Mouse (Mus musculus) CD4-positive helper T cell, adult 2 months (primary cell): ENCODE measurements around the gene Cdh4.

Experiments
- DNase-seq: peaks from one replicate; pipeline ENCODE4 v3.0.0-alpha.2; 2012; ENCODE audit warnings: low read depth, missing footprints, low spot score

The Cdh4 gene

GRCm38 (mm10) chr2:179595013-179595412, 152.8 kb downstream of the Cdh4 start:
- no peak for DNase-seq

GRCm38 (mm10) chr2:179598886-179599285, 156.7 kb downstream of the Cdh4 start:
- no peak for DNase-seq

- no peak for DNase-seq
These were observed 157.7 kb downstream of the Cdh4 start for GRCm38 (mm10) chr2:179599886-179600285.

- DNase-seq, result no peak
These were observed 158.1 kb downstream of the Cdh4 start for GRCm38 (mm10) chr2:179600347-179600746.

- no peak for DNase-seq
These were observed 158.9 kb downstream of the Cdh4 start for GRCm38 (mm10) chr2:179601167-179601566.

GRCm38 (mm10) chr2:179604746-179605145, 162.5 kb downstream of the Cdh4 start:
- no peak for DNase-seq

- no peak for DNase-seq
These were observed 163.0 kb downstream of the Cdh4 start for GRCm38 (mm10) chr2:179605255-179605654.

GRCm38 (mm10) chr2:179606341-179606740, 164.1 kb downstream of the Cdh4 start:
- DNase-seq, result no peak

- no peak for DNase-seq
These were observed 173.7 kb downstream of the Cdh4 start for GRCm38 (mm10) chr2:179615906-179616305.

- no peak for DNase-seq
These were observed 181.6 kb downstream of the Cdh4 start for GRCm38 (mm10) chr2:179623643-179624473.

- DNase-seq, result no peak
These were observed 185.3 kb downstream of the Cdh4 start for GRCm38 (mm10) chr2:179627563-179627962.

- no peak for DNase-seq
These were observed 188.5 kb downstream of the Cdh4 start for GRCm38 (mm10) chr2:179630720-179631119.

- DNase-seq, result no peak
These were observed 198.5 kb downstream of the Cdh4 start for GRCm38 (mm10) chr2:179640576-179641301.

GRCm38 (mm10) chr2:179648573-179649263, 206.5 kb downstream of the Cdh4 start:
- peak; percentile 46 for DNase-seq

GRCm38 (mm10) chr2:179649370-179649769, 207.1 kb downstream of the Cdh4 start:
- DNase-seq, result no peak

- DNase-seq, result no peak
These were observed 207.9 kb downstream of the Cdh4 start for GRCm38 (mm10) chr2:179650168-179650567.

- no peak for DNase-seq
These were observed 213.3 kb downstream of the Cdh4 start for GRCm38 (mm10) chr2:179655506-179655905.

GRCm38 (mm10) chr2:179659254-179659653, 217.0 kb downstream of the Cdh4 start:
- no peak for DNase-seq

- DNase-seq, result no peak
These were observed 219.9 kb downstream of the Cdh4 start for GRCm38 (mm10) chr2:179661998-179662714.

- no peak for DNase-seq
These were observed 220.5 kb downstream of the Cdh4 start for GRCm38 (mm10) chr2:179662739-179663138.

GRCm38 (mm10) chr2:179663652-179664051, 221.4 kb downstream of the Cdh4 start:
- DNase-seq, result no peak
